Mouse (Mus musculus): ENCODE data around the gene Sept9.

GRCm38 (mm10) chr11:117326867-117327600, 127.6 kb downstream of the Sept9 start:
- TF ChIP-seq CTCF (IDR thresholded peaks at IDR 0.05) (no peak), EP300 (IDR thresholded peaks at IDR 0.05) (no peak)
